Mouse (Mus musculus) heart, postnatal 10 days (tissue): ENCODE data around the gene Slc22a12. TPM values are rescaled to one million over a fixed set of nuclear protein-coding genes. Genes with fewer than 3 reads are reported as not detected.

Experiments used
- DNase-seq, 2 experiments: peaks; one replicate each; pipeline ENCODE4 v3.0.0; 2021
- intact Hi-C: fragments of 180-260 bp; cut with DNase I; formaldehyde crosslinking; loops from one replicate; pipeline ENCODE4 v1.15.1; 2025
- microRNA-seq, 2 experiments: library from miRNA; unstranded; fragments of <30 nt; microRNA quantifications; one replicate each; pipeline ENCODE4 v1.2.0; 2022
- total RNA-seq, 2 experiments: library from RNA; stranded (reverse); gene quantifications; 2 replicates each; pipeline ENCODE4 v1.2.3; 2021

Gene Slc22a12
- total RNA-seq, 2 experiments from 2014 or later = not detected

- no peak for DNase-seq
- intact Hi-C loops = no loop called here
These were observed 46.2 kb downstream of the Slc22a12 start for GRCm38 (mm10) chr19:6496462-6497149.

- intact Hi-C loops = no loop called here
- no peak for DNase-seq
These were observed 47.1 kb downstream of the Slc22a12 start for GRCm38 (mm10) chr19:6495714-6496113.

GRCm38 (mm10) chr19:6494504-6495170, 48.2 kb downstream of the Slc22a12 start:
- no peak for DNase-seq
- intact Hi-C loops = no loop called here

GRCm38 (mm10) chr19:6494032-6494431, 48.8 kb downstream of the Slc22a12 start:
- no peak for DNase-seq
- intact Hi-C loops = no loop called here

- intact Hi-C loops = no loop called here
These were observed 49.6 kb downstream of the Slc22a12 start for GRCm38 (mm10) chr19:6493219-6493618.

GRCm38 (mm10) chr19:6492124-6492523, 50.7 kb downstream of the Slc22a12 start:
- intact Hi-C loops = no loop called here
- DNase-seq = peak; percentile 72 to 82

More at GRCm38 (mm10) chr19:6493219-6493618, 49.6 kb downstream of the Slc22a12 start:
- no peak for DNase-seq

- no peak for DNase-seq
- intact Hi-C loops = no loop called here
These were observed 51.3 kb downstream of the Slc22a12 start for GRCm38 (mm10) chr19:6491538-6491937.

- intact Hi-C loops = loop anchor here (1.0 to 10.0 kb wide), 4 partner anchors 88 to 536 kb away; no protein-coding TSS in a partner anchor
- peak; percentile 86 to 94 for DNase-seq
These were observed 53.8 kb downstream of the Slc22a12 start for GRCm38 (mm10) chr19:6489030-6489429.

Small RNA genes within 50 kb of the gene (microRNA-seq; reads per million reads assigned to microRNA genes)
- 0 reads per million in 2 experiments for gene Gm26460

Other genes starting within 250 kb of the Slc22a12 start
- gene Cdc42bpg, start 236.6 kb downstream of the Slc22a12 start, total RNA-seq = 1 to 10 TPM; 9.6 to 9.9 TPM
- gene Men1, start 208.1 kb downstream of the Slc22a12 start, total RNA-seq = 10 to 100 TPM; 18.6 to 21.8 TPM
- gene Map4k2, start 201.9 kb downstream of the Slc22a12 start, total RNA-seq = 10 to 100 TPM; 52.3 to 52.4 TPM
- gene Sf1, start 179.3 kb downstream of the Slc22a12 start, total RNA-seq = 100 to 1,000 TPM; 118 to 143 TPM
- gene Pygm, start 158.6 kb downstream of the Slc22a12 start, total RNA-seq = 100 to 1,000 TPM; 622 to 693 TPM
- gene Rasgrp2, start 143.7 kb downstream of the Slc22a12 start, total RNA-seq = 10 to 100 TPM; 50.7 to 60.2 TPM
- gene Nrxn2, start 124.3 kb downstream of the Slc22a12 start, total RNA-seq = 1 to 10 TPM; 4.4 to 5.5 TPM